ENCODE assay signal across 23 mouse cellular contexts in genomic region chr8:19782736-19783135, GRCm38 (mm10). TPM values are rescaled to one million over a fixed set of nuclear protein-coding genes. Genes with fewer than 3 reads are reported as not detected.
A peak's percentile ranks its signal among the peaks of the same experiment; 100 is the strongest.
DNase-seq lines count a peak whose midpoint lies in the region; TF ChIP-seq lines count a peak whose summit lies in the region.
"Not testable (repeated sequence)": the region's sequence is repeated elsewhere in the genome, so short reads cannot be mapped to it uniquely, and the experiment has no call there.
"Had no signal": no experiment of that assay in that cellular context is flagged by ENCODE, and none has a peak within 500 bp of the region (broad histone marks: within the 10 kb centered on the region; RNA-seq: fewer than 3 reads in every experiment).

No protein-coding gene starts in this region.

- H3K9ac ChIP-seq in CH12.LX (ENCODE audit: insufficient read depth, low read depth) = not testable (repeated sequence)

- H3K36me3 ChIP-seq in CH12.LX (replicated peaks in 1 of 2; ENCODE audit: control insufficient read depth in 1 of 2, insufficient read depth in 1 of 2, low read length in 1 of 2) = not testable (repeated sequence)

- H3K4me2 ChIP-seq in CH12.LX (ENCODE audit: insufficient read depth, low read depth, poor library complexity, severe bottlenecking) = not testable (repeated sequence)

- H3K4me3 ChIP-seq in CH12.LX (replicated peaks in 1 of 3; ENCODE audit: low read depth in 2 of 3, low read length in 2 of 3, poor library complexity in 1 of 3) = not testable (repeated sequence)

- H3K4me1 ChIP-seq in CH12.LX (ENCODE audit: control insufficient read depth in 1 of 2, insufficient read depth in 2 of 2) = 0 out of 4 replicates have a peak, but pooled peaks cover 0 to 12% of the 10 kb centered on the region in 2 experiments

- not testable (repeated sequence) for H3K79me2 ChIP-seq in CH12.LX (replicated peaks; ENCODE audit: control insufficient read depth, extremely low read depth, insufficient read depth, poor library complexity, severe bottlenecking)

- not testable (repeated sequence) for TF ChIP-seq CTCF in CH12.LX (conservative IDR thresholded peaks at IDR 0.05 in 1 of 2, IDR thresholded peaks at IDR 0.05 in 1 of 2; ENCODE audit: low read depth in 2 of 2, low read length in 2 of 2)

- TF ChIP-seq POLR2A in CH12.LX (IDR thresholded peaks at IDR 0.05; ENCODE audit: low read depth, low read length) = not testable (repeated sequence)

- not testable (repeated sequence) for H3K27me3 ChIP-seq in CH12.LX (replicated peaks)

- not testable (repeated sequence) for H3K27ac ChIP-seq in CH12.LX (ENCODE audit: insufficient read depth, low read depth)

- DNase-seq in A20 (ENCODE audit: low read depth, low spot score) (peak; percentile 38), CH12.LX (ENCODE audit: extremely low read depth) (peak; percentile 30)
- peak; percentile 5 to 33 for DNase-seq in cerebellum, adult 18-20 months
- peak; percentile 97 for DNase-seq in heart, adult 11 months
- peak; percentile 5 for DNase-seq in induced T-regulatory cell, adult 2 months (ENCODE audit: low read depth)
- DNase-seq in lung, postnatal 4 days = peak; percentile 33 to 45
- peak; percentile 18 for DNase-seq in thymus, postnatal 14 days

- dilution Hi-C loops in CH12.LX (cut with MboI; ENCODE audit: extremely low pct_ligation_motif_present, extremely low pct_unique_long_range_greater_than_20kb, low sequenced_read_pairs) = not testable (repeated sequence)

- TF ChIP-seq EP300 in CH12.LX (IDR thresholded peaks at IDR 0.05; ENCODE audit: low read length) = not testable (repeated sequence)

- TF ChIP-seq RAD21 in CH12.LX (IDR thresholded peaks at IDR 0.05; ENCODE audit: low read depth, low read length) = not testable (repeated sequence)

- H3K9me3 ChIP-seq in CH12.LX (replicated peaks; ENCODE audit: low read length) = not testable (repeated sequence)

- in situ Hi-C loops in CH12.LX (cut with MboI; ENCODE audit: low pct_ligation_motif_present, low pct_unique_long_range_greater_than_20kb, low sequenced_read_pairs) = not testable (repeated sequence)

TF ChIP-seq in CH12.LX, 34 proteins besides CTCF, POLR2A, EP300 and RAD21:
- TF ChIP-seq ELF1 (IDR thresholded peaks at IDR 0.05; ENCODE audit: low read depth, low read length) = 0 out of 2 replicates have a peak, but pooled peaks have one; percentile 38

RNA-seq across cellular contexts. Expression of gene 4930467E23Rik, which starts 53.4 kb away (rescaled TPM):
- total RNA-seq in CH12.LX (2012; rRNA removed) = not detected in 2 replicates
- not detected in 2 replicates for total RNA-seq in CH12.LX (2014; rRNA removed)
- polyA plus RNA-seq in CH12.LX (2012; ENCODE audit: insufficient read length, low read depth) = not detected in 2 replicates
- total RNA-seq: common myeloid progenitor, adult 5-6 weeks; forebrain, postnatal 0 days had no signal
- polyA plus RNA-seq: brain, embryonic 14.5 days; C2C12; embryonic facial prominence, embryonic 12.5 days; forebrain, embryonic 11.5 days; forebrain, embryonic 14.5 days; forebrain, postnatal 0 days; G1E; gonadal fat pad, adult 2 months; heart, embryonic 11.5 days; heart, embryonic 14.5 days; heart, postnatal 0 days; hindbrain, embryonic 13.5 days; hindbrain, embryonic 16.5 days; inflammation-experienced regulatory T-cells, adult 6 months; Patski had no signal

Comparison
In these comparisons a context has a peak if more than half of its experiments do, and no peak if none do; other contexts are left out.
1. DNase-seq: peak in every context shown above with its lines; median percentile 97 in heart, adult 11 months; 39 in lung, postnatal 4 days; 38 in A20; 30 in CH12.LX; 19 in cerebellum, adult 18-20 months; 18 in thymus, postnatal 14 days; 5 in induced T-regulatory cell, adult 2 months.